Mouse (Mus musculus): ENCODE results near the gene Fgfr2. TPM values are rescaled to one million over a fixed set of nuclear protein-coding genes. Genes with fewer than 3 reads are reported as not detected.

Gene Fgfr2
- polyA plus RNA-seq, 1 experiment from 2014 or later: 110 TPM

- Histone ChIP-seq H3K9me3 (ENCODE audit: low read length) (no peaks in the 10 kb centered on the region), H3K4me3 (ENCODE audit: low read depth, low read length) (no peak overlapping the region), H3K4me1 (ENCODE audit: insufficient read depth, low read depth, low read length) (no peaks in the 10 kb centered on the region), H3K4me2 (replicated peaks; ENCODE audit: low read depth, low read length) (no peak overlapping the region), H3K27me3 (replicated peaks; ENCODE audit: insufficient read depth, low read length) (no peaks in the 10 kb centered on the region), H3K36me3 (ENCODE audit: insufficient read depth, low read length) (no peaks in the 10 kb centered on the region), H3K9ac (replicated peaks; ENCODE audit: low read depth) (no peak overlapping the region), H3K27ac (ENCODE audit: low read length) (no peak overlapping the region)
- DNase-seq (ENCODE audit: low spot score): no peak
- ATAC-seq: no peak
- TF ChIP-seq CTCF (IDR thresholded peaks at IDR 0.05) (no peak), EP300 (IDR thresholded peaks at IDR 0.05) (no peak)
- WGBS: 61% methylated on average over 7 of the region's 7 CpGs
Measured at GRCm38 (mm10) chr7:131656017-131656416, 1467.1 kb downstream of the Fgfr2 start.

DNA sequence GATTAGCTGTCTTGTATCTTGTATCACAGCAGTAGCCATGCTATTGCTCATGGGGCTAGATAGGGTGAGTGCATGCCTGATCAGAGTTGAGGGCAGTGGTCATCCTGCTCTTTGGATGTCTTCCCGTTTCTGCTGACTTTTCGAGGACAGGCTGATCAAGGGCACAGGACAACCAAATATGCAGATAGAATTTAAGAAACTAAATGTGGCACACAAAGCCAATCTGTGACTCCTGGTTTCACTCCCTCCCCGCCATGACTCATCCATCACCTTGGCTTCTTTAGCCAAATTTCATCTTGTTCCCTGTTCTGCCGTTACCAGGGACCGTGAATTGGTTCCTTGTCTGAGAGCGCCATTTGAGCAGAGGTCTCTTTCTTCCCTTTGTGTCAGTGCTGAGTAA is 1469.7 kb downstream of the Fgfr2 start:
- TF ChIP-seq EP300 (IDR thresholded peaks at IDR 0.05): no peak
- TF ChIP-seq CTCF (IDR thresholded peaks at IDR 0.05): no peak
- H3K4me3 ChIP-seq (ENCODE audit: low read depth, low read length): no peak overlapping the region
- WGBS: 85% methylated on average over 6 of the region's 6 CpGs
- no peak overlapping the region for H3K9ac ChIP-seq (replicated peaks; ENCODE audit: low read depth)
- no peaks in the 10 kb centered on the region for H3K4me1 ChIP-seq (ENCODE audit: insufficient read depth, low read depth, low read length)
- H3K36me3 ChIP-seq (ENCODE audit: insufficient read depth, low read length): no peaks in the 10 kb centered on the region
- DNase-seq (ENCODE audit: low spot score): no peak
- no peaks in the 10 kb centered on the region for H3K27me3 ChIP-seq (replicated peaks; ENCODE audit: insufficient read depth, low read length)
- H3K27ac ChIP-seq (ENCODE audit: low read length): no peak overlapping the region
- no peak for ATAC-seq
- H3K9me3 ChIP-seq (ENCODE audit: low read length): no peaks in the 10 kb centered on the region
- H3K4me2 ChIP-seq (replicated peaks; ENCODE audit: low read depth, low read length): no peak overlapping the region

DNA sequence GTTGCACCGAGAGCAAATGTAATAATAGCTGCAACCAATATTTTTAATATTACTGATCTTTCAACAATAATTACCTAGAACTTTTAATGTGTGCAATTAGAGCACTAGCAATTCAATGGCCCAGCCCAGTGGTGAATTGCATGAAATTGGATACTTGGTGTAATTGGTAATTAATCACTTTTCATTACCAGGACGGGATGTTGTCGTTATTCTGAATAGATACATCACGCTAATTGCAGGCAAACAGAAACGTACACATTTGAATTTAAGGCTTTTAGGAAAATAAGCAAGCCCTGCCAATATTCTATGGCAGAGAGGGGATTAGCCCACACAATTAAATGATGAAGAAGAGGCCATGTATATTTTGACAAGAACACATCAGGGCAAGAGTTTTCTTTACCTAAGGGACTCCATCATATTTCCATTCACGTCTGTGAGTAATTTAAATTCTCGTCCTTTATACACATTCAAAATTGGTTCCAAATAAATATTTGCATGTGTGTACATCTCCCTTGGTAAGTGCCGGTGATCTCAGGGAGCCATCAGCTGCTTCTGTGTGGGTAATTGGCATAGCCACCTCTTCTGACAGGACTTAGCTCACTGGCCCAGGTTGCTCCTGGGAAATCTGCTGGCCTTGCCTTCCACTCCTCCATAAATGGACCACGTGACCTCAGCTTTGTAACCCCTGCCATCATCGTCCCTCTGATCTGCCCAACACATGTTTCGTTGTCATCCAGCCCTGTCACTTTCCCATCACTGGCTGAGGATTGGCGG is 1471.0 kb downstream of the Fgfr2 start:
- no peaks in the 10 kb centered on the region for H3K36me3 ChIP-seq (ENCODE audit: insufficient read depth, low read length)
- DNase-seq (ENCODE audit: low spot score) (no peak), ATAC-seq (no peak)
- H3K27me3 ChIP-seq (replicated peaks; ENCODE audit: insufficient read depth, low read length): no peaks in the 10 kb centered on the region
- H3K4me3 ChIP-seq (ENCODE audit: low read depth, low read length): no peak overlapping the region
- H3K4me2 ChIP-seq (replicated peaks; ENCODE audit: low read depth, low read length): no peak overlapping the region
- 69% methylated on average over 12 of the region's 12 CpGs for WGBS
- H3K27ac ChIP-seq (ENCODE audit: low read length): no peak overlapping the region
- H3K9me3 ChIP-seq (ENCODE audit: low read length): no peaks in the 10 kb centered on the region
- H3K4me1 ChIP-seq (ENCODE audit: insufficient read depth, low read depth, low read length): no peaks in the 10 kb centered on the region
- no peak overlapping the region for H3K9ac ChIP-seq (replicated peaks; ENCODE audit: low read depth)
- TF ChIP-seq EP300 (IDR thresholded peaks at IDR 0.05) (no peak), CTCF (IDR thresholded peaks at IDR 0.05) (no peak)

DNA sequence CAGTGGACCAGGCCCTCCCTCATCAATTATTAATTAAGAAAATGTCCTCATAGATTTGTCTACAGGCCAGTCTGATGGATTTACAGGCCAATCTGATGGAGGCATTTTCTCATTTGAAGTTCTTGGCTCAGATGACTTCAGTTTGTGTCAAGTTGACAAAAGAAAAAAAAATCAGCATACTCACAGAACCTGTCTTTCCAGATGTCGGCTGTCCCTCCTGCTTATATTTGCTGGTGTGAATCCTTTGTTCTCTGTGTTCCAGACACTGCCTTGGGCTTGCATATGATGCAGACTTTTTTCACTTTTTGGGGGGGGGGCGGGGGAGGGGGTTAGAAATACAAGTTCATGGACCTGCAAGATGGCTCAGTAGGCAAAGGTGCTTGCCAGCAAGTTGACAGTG is 1472.9 kb downstream of the Fgfr2 start:
- H3K4me3 ChIP-seq (ENCODE audit: low read depth, low read length): no peak overlapping the region
- no peak for DNase-seq (ENCODE audit: low spot score)
- no peaks in the 10 kb centered on the region for H3K9me3 ChIP-seq (ENCODE audit: low read length)

DNA sequence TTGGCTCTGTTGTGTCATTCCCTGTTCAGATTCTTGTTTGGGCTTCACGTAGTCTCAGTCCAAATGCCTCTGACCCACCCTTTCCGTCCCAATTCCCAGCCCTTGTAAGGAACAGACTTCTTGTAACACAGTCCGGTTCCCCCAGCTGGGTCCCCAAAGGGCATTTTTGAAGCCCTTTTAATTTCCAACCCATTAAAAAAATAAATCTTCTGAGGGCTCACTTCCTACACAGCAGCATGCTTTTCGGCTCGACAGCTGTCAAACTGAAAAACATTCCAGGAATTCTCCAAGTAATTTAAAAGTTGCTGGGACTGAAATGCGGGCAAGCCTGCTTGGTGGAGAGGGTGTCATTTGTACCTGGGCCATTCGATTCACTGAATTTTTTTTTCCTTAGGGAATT is 1474.9 kb downstream of the Fgfr2 start:
- no peak for DNase-seq (ENCODE audit: low spot score)
- WGBS: 21% methylated on average over 7 of the region's 7 CpGs
- H3K9ac ChIP-seq (replicated peaks; ENCODE audit: low read depth): no peak overlapping the region
- TF ChIP-seq CTCF (IDR thresholded peaks at IDR 0.05): no peak
- TF ChIP-seq EP300 (IDR thresholded peaks at IDR 0.05): no peak
- H3K4me1 ChIP-seq (ENCODE audit: insufficient read depth, low read depth, low read length): no peaks in the 10 kb centered on the region
- H3K4me2 ChIP-seq (replicated peaks; ENCODE audit: low read depth, low read length): no peak overlapping the region
- H3K4me3 ChIP-seq (ENCODE audit: low read depth, low read length): no peak overlapping the region
- H3K27ac ChIP-seq (ENCODE audit: low read length): no peak overlapping the region
- H3K27me3 ChIP-seq (replicated peaks; ENCODE audit: insufficient read depth, low read length): no peaks in the 10 kb centered on the region; the same call in 1 of the 2 replicates
- ATAC-seq: no peak
- no peaks in the 10 kb centered on the region for H3K36me3 ChIP-seq (ENCODE audit: insufficient read depth, low read length)
- no peaks in the 10 kb centered on the region for H3K9me3 ChIP-seq (ENCODE audit: low read length)

More for the DNA sequence above, 1472.9 kb downstream of the Fgfr2 start:
- no peaks in the 10 kb centered on the region for H3K36me3 ChIP-seq (ENCODE audit: insufficient read depth, low read length)
- 41% methylated on average over 2 of the region's 2 CpGs for WGBS
- no peak overlapping the region for H3K27ac ChIP-seq (ENCODE audit: low read length)
- no peak for ATAC-seq
- TF ChIP-seq CTCF (IDR thresholded peaks at IDR 0.05): no peak
- no peak for TF ChIP-seq EP300 (IDR thresholded peaks at IDR 0.05)
- H3K4me1 ChIP-seq (ENCODE audit: insufficient read depth, low read depth, low read length): no peaks in the 10 kb centered on the region
- no peak overlapping the region for H3K9ac ChIP-seq (replicated peaks; ENCODE audit: low read depth)
- no peaks in the 10 kb centered on the region for H3K27me3 ChIP-seq (replicated peaks; ENCODE audit: insufficient read depth, low read length)
- no peak overlapping the region for H3K4me2 ChIP-seq (replicated peaks; ENCODE audit: low read depth, low read length)

DNA sequence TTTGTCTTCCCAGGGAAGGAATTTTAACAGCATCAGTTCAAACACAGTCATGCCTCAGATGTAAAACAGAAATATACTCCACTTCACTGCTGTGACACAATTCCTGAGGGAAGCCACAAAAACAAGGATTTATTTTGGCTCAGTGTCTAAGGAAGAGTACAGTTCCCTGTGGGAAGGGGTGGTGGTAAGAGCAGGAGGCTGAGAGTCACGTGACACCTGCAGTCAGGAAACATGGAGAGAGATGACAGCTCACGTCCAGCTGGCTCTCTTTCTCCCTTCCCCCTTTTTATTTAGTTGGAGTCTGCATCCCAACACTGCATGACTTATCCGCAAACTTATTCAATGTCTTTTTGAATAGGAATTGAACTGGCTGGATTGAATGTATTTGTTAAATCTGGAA is 1475.6 kb downstream of the Fgfr2 start:
- H3K27me3 ChIP-seq (replicated peaks; ENCODE audit: insufficient read depth, low read length): no peaks in the 10 kb centered on the region; the same call in 1 of the 2 replicates
- H3K4me2 ChIP-seq (replicated peaks; ENCODE audit: low read depth, low read length): no peak overlapping the region
- 44% methylated on average over 3 of the region's 3 CpGs for WGBS
- no peaks in the 10 kb centered on the region for H3K4me1 ChIP-seq (ENCODE audit: insufficient read depth, low read depth, low read length)
- no peak overlapping the region for H3K4me3 ChIP-seq (ENCODE audit: low read depth, low read length)
- no peak overlapping the region for H3K9ac ChIP-seq (replicated peaks; ENCODE audit: low read depth)
- TF ChIP-seq EP300 (IDR thresholded peaks at IDR 0.05) (no peak), CTCF (IDR thresholded peaks at IDR 0.05) (no peak)
- H3K36me3 ChIP-seq (ENCODE audit: insufficient read depth, low read length): no peaks in the 10 kb centered on the region
- peak; percentile 21 for DNase-seq (ENCODE audit: low spot score)
- H3K9me3 ChIP-seq (ENCODE audit: low read length): no peaks in the 10 kb centered on the region
- peak; percentile 35; the same call in 1 of the 2 replicates for ATAC-seq
- no peak overlapping the region for H3K27ac ChIP-seq (ENCODE audit: low read length)
